Mouse (Mus musculus) forebrain, embryonic 16.5 days (tissue): ENCODE data around the gene 4931428F04Rik. TPM values are rescaled to one million over a fixed set of nuclear protein-coding genes. Genes with fewer than 3 reads are reported as not detected.

Source experiments
- ATAC-seq: fragments of 200-750 bp; cut with Nextera tagmentation; 2 replicates; pipeline ENCODE4 v1.8.0; 2017; ENCODE audit warnings: mild to moderate bottlenecking, moderate library complexity
- H3K27ac ChIP-seq: fragments of 300-500 bp; sonication (generic); 2 replicates; pipeline ENCODE4 v1.5.1; 2014; ENCODE audit warnings: low read length, control low read depth
- H3K27me3 ChIP-seq: fragments of 300-500 bp; sonication (generic); replicated peaks from 2 replicates; pipeline ENCODE4 v1.6.1; 2014; ENCODE audit warnings: low read length; ENCODE audit not compliant: control insufficient read depth, insufficient read depth
- H3K36me3 ChIP-seq: fragments of 300-500 bp; sonication (generic); 2 replicates; pipeline ENCODE4 v1.6.1; 2014; ENCODE audit not compliant: control insufficient read depth, insufficient read depth
- H3K4me1 ChIP-seq: fragments of 300-500 bp; sonication (generic); replicated peaks from 2 replicates; pipeline ENCODE4 v1.6.1; 2014; ENCODE audit warnings: low read length; ENCODE audit not compliant: control insufficient read depth, insufficient read depth
- H3K4me2 ChIP-seq: fragments of 300-500 bp; sonication (generic); 2 replicates; pipeline ENCODE4 v1.6.1; 2014; ENCODE audit warnings: mild to moderate bottlenecking, low read length, control low read depth
- H3K4me3 ChIP-seq: fragments of 300-500 bp; sonication (generic); replicated peaks from 2 replicates; pipeline ENCODE4 v1.5.1; 2014; ENCODE audit warnings: mild to moderate bottlenecking, low read length, control low read depth
- H3K9ac ChIP-seq: fragments of 300-500 bp; sonication (generic); replicated peaks from 2 replicates; pipeline ENCODE4 v1.6.1; 2014; ENCODE audit warnings: low read depth, low read length, control low read depth
- H3K9me3 ChIP-seq: fragments of 300-500 bp; sonication (generic); 2 replicates; pipeline ENCODE4 v1.6.1; 2016; ENCODE audit warnings: low read length; ENCODE audit not compliant: control insufficient read depth
- WGBS: fragments of 180-500 bp; shearing (Covaris S2); extraction: QIAGEN DNeasy Blood & Tissue Kit; methylation state at CpG from one replicate; pipeline ENCODE4 v1.1.7; 2014; 5-methylcytosine and 5-hydroxymethylcytosine counted together
- polyA plus RNA-seq: library from polyadenylated mRNA; unstranded; fragments of >200 nt; fragmentation: Nextera tagmentation; extraction: Ambion mirVana; gene quantifications from 2 replicates; pipeline ENCODE4 v1.2.1, GENCODE M21; 2015

4931428F04Rik gene
- polyA plus RNA-seq, 1 experiment from 2014 or later, result 125 TPM

DNA sequence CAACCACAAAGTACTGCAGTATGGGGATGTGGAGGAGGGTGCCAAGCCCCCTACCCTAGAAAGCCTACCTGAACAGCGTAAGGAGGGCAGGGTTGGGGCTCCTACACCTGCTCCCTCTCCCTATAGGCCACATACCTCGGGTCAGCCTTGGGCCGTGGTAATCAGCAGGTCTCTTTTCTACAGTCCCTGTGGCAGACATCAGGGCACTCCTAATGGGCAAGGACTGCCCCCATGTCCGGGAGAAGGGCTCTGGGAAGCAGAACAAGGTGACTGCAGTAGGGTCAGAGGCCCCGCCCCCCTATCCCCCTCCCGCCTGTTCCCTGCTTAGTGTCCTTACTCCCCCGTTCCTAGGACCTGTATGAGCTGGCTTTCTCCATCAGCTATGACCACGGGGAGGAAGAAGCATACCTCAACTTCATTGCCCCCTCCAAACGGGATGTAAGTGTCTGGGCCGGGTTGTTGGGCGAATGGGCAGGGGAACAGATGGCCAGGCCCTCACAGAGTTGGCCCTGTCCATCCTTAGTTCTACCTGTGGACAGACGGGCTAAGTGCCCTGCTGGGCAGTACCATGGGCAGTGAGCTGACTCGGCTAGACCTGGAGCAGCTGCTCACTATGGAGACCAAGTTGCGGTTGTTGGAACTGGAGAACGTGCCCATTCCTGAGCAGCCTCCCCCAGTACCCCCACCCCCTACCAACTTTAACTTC lies 19.6 kb upstream of the 4931428F04Rik start:
- no peak for ATAC-seq

DNA sequence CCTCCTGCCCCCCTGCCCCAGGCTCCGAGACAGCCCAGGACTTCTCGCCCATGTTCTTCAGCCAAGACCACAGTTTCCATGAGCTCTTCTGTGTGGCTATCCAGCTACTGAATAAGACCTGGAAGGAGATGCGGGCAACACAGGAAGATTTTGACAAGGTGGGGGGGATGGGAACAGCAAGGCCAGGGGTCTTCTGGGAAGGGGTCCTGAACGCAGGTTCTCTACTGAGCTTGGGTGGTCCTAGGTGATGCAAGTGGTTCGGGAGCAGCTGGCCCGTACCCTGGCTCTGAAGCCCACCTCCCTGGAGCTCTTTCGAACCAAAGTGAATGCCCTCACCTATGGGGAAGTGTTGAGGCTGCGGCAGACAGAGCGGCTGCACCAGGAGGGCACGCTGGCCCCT lies 18.8 kb upstream of the 4931428F04Rik start:
- Histone ChIP-seq H3K4me2 (no peak overlapping the region), H3K36me3 (peaks cover 15% of the 10 kb centered on the region), H3K27me3 (no peaks in the 10 kb centered on the region), H3K4me3 (no peak overlapping the region), H3K4me1 (peaks cover 8% of the 10 kb centered on the region), H3K9me3 (no peaks in the 10 kb centered on the region), H3K9ac (no peak overlapping the region), H3K27ac (no peak overlapping the region)
- WGBS, result 91% methylated on average over 10 of the region's 10 CpGs
- ATAC-seq, result no peak

More for the DNA sequence above, 19.6 kb upstream of the 4931428F04Rik start:
- H3K9ac ChIP-seq, result no peak overlapping the region
- H3K4me1 ChIP-seq, result peaks cover 8% of the 10 kb centered on the region
- no peaks in the 10 kb centered on the region for H3K9me3 ChIP-seq
- H3K36me3 ChIP-seq, result peaks cover 11% of the 10 kb centered on the region
- no peak overlapping the region for H3K27ac ChIP-seq
- 85% methylated on average over 15 of the region's 15 CpGs for WGBS
- H3K4me3 ChIP-seq, result no peak overlapping the region
- no peaks in the 10 kb centered on the region for H3K27me3 ChIP-seq
- no peak overlapping the region for H3K4me2 ChIP-seq

DNA sequence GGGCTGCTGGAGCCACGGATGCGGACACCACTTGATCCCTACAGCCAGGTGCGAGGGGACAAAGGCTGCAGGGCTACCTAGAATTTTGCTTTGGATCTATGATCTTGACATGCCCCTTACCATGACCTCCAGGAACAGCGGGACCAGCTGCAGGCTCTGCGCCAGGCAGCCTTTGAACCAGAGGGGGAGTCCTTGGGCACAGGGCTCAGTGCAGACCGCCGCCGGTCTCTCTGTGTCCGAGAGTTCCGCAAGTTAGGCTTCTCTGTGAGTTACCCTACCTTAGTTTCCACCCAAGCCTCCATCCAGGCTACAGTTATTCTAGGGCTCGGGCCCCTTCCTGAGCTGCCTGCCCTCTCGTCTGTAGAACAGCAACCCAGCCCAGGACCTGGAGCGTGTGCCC lies 18.0 kb upstream of the 4931428F04Rik start:
- peaks cover 8% of the 10 kb centered on the region for H3K4me1 ChIP-seq
- 94% methylated on average over 13 of the region's 13 CpGs for WGBS
- H3K36me3 ChIP-seq, result peaks cover 19% of the 10 kb centered on the region
- H3K27me3 ChIP-seq, result no peaks in the 10 kb centered on the region
- H3K4me3 ChIP-seq, result no peak overlapping the region
- no peaks in the 10 kb centered on the region for H3K9me3 ChIP-seq
- no peak overlapping the region for H3K27ac ChIP-seq
- no peak overlapping the region for H3K9ac ChIP-seq
- H3K4me2 ChIP-seq, result no peak overlapping the region
- no peak for ATAC-seq

DNA sequence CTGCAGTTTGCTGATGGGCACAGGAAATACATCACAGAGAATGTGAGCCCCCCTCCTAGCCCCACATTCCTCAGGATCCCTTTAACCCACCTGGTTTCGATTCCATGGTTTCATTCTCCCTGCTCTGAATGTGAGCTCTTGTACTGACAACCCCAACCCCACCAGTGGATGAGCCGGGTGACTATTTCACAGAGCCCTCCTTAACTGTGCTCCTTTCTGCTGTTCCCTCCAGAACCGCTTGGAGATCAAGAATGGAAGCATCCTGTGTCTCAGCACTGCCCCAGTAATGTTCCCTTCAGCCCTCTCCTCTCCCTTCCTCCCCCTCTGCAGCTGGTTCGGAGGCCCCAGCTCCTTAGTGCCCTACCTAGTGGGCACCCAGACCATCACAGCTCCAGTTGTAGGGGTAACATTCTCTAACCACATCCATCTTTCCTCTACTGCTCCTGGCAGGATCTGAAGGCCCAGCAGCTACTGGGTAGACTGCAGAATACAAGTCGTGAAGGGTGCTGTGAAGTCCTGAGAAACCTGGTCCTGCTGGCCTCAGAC lies 16.6 kb upstream of the 4931428F04Rik start:
- no peak overlapping the region for H3K4me3 ChIP-seq
- H3K27ac ChIP-seq, result no peak overlapping the region
- peak overlapping the region; percentile 31 for H3K4me2 ChIP-seq
- WGBS, result 62% methylated on average over 5 of the region's 5 CpGs
- peaks cover 8% of the 10 kb centered on the region for H3K4me1 ChIP-seq
- no peaks in the 10 kb centered on the region for H3K9me3 ChIP-seq
- peaks cover 25% of the 10 kb centered on the region for H3K36me3 ChIP-seq
- peak; percentile 29 for ATAC-seq
- no peak overlapping the region for H3K9ac ChIP-seq
- H3K27me3 ChIP-seq, result no peaks in the 10 kb centered on the region

DNA sequence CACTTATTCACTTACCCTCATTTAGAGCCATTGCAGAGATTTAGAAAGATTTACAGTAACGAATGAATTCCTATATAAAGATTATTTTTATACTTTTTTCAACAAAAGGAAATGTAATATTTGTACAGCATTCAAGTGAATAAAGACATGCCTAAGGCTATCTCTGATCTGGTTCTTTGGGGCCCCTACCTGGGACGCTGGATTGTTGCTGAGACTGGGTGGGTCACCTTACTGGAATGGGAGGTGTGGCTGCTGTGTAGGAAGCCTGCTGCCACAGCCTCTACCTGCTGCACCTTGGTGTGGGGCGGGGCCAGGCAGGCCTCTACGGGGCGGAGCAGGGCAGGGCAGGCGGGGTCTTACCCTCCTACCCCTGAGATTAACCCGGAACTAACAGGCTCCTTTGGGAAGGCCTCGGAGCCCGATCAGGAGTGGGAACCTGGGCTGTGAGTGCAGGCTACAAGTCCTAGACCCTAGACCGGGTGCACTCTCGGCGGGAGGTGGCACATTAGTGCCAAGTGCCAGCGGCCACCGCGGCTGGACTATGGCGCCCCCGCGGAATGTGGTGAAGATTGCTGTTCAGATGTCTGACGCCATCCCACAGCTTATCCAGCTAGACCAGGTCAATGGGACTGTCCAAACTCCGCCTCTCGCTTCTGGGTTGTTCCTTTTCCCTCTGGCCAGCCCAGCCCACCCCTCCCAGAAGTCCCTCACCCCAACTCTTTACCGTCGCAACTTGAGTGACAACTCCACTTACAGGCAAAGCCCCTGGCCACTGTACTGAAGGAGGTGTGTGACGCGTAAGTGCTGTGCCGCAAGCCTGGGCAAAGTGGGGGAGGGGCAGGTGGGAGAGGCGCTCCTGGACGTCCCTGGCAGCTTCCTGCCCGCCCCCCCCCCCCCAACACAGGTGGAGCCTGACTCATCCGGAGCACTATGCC lies 15.8 kb upstream of the 4931428F04Rik start, which contains the start of gene Elmo3:
Gene Elmo3 (plus strand): TSS at position 391 of the 935 bp plus-strand sequence.
- 7% methylated on average over 30 of the region's 30 CpGs for WGBS
- H3K27ac ChIP-seq, result no peak within 1 kb of the TSS
- H3K27me3 ChIP-seq, result no peaks in the 10 kb centered on the region
- H3K9ac ChIP-seq, result no peak within 1 kb of the TSS
- H3K36me3 ChIP-seq, result peaks cover 29% of the 10 kb centered on the region
- H3K4me2 ChIP-seq, result peak within 1 kb of the TSS; percentile 31
- no peak within 1 kb of the TSS; the same call in 1 of the 2 replicates for H3K4me3 ChIP-seq
- no peaks in the 10 kb centered on the region for H3K9me3 ChIP-seq
- peaks cover 8% of the 10 kb centered on the region for H3K4me1 ChIP-seq
- ATAC-seq, result peak; percentile 15; the same call in 1 of the 2 replicates

DNA sequence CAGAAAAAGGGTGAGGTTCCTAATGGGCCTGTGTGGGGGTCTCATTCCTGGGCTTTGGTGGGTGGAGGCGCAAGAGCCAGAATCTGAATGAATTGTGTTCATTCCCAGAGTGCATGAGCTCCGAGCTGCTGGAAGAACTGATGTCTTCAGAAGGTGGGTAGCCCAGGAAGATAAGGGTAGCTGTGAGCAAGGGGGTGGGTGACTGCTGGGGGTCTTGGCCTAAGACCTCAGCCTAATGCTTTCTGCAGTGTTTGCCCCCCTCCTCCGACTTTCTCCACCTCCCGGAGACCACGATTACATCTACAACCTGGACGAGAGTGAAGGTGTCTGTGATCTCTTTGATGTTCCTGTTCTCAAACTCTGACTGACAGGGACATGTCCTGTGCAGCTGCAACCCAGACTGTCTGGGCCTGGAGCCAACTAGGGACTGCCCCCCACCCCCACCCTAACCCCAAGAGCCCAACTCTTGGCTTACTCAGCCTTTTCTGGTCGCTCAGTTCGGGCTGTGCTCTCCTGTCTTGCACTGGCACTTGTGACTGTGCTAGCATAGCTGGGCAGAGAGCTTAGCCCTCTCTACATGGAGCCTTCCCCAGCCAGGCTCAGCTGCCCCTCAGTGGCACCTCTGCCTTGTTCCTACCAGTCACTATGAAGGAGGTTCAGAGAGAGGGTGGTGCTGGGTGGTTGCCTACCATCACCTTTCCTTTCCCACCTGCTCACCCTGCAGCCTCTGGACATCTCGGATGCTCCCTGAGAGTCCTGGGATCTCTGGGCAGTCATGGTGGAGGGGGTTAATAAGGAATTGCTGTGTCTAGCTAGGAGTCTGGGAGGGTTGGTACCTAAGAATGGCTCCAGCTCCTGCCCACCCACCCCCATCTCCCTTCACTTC lies 14.9 kb upstream of the 4931428F04Rik start:
- Histone ChIP-seq H3K27ac (no peak overlapping the region), H3K36me3 (peaks cover 37% of the 10 kb centered on the region), H3K27me3 (no peaks in the 10 kb centered on the region), H3K4me3 (no peak overlapping the region), H3K9me3 (no peaks in the 10 kb centered on the region), H3K9ac (no peak overlapping the region), H3K4me1 (peaks cover 8% of the 10 kb centered on the region), H3K4me2 (no peak overlapping the region)
- ATAC-seq, result peak; percentile 21; the same call in 1 of the 2 replicates
- WGBS, result 68% methylated on average over 9 of the region's 9 CpGs

DNA sequence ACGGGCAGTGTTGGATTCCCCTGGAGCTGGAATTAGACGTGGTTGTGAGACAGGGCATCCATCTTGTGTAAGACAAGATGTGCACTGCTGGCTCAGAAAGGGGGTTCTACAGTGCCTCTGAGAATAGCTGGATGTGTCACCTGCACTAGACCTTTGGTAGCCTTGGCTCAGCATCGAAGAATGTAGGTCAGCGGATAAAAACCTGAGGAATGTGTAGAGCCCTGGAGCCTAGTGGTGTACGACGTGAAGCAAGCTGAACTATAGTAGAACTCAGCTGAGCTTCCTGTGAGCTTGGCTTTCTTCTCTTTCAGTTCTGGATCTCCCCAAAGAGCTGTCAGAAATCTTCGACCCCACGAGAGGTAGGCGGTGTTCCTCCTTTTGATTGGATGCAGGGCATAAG lies 14.2 kb upstream of the 4931428F04Rik start:
- Histone ChIP-seq H3K4me2 (no peak overlapping the region), H3K4me3 (no peak overlapping the region), H3K9me3 (no peaks in the 10 kb centered on the region), H3K27me3 (no peaks in the 10 kb centered on the region), H3K27ac (no peak overlapping the region), H3K36me3 (peaks cover 37% of the 10 kb centered on the region), H3K9ac (no peak overlapping the region), H3K4me1 (peaks cover 15% of the 10 kb centered on the region)
- no peak for ATAC-seq
- 86% methylated on average over 9 of the region's 9 CpGs for WGBS

DNA sequence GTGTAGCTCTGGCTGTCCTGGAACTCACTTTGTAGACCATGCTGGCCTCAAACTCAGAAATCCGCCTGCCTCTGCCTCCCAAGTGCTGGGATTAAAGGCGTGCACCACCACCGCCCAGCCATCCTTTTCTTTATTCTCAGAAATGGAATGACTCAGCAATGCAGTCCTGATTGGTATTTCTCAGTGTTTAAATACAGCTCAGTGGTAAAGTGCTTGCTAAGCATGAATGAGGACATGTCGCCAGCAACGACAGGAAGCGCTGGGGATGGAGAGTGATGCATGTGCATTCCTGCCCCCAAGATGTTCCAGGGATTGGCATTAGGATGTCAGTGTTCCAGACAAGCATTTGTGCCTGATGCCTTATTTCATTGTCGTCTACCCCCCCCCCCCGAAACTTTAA lies 13.7 kb upstream of the 4931428F04Rik start:
- Histone ChIP-seq H3K36me3 (peaks cover 37% of the 10 kb centered on the region), H3K4me3 (no peak overlapping the region), H3K9me3 (no peaks in the 10 kb centered on the region), H3K9ac (no peak overlapping the region), H3K27ac (no peak overlapping the region), H3K4me1 (peaks cover 20% of the 10 kb centered on the region), H3K27me3 (no peaks in the 10 kb centered on the region), H3K4me2 (no peak overlapping the region)
- WGBS, result 87% methylated on average over 8 of the region's 8 CpGs
- no peak for ATAC-seq
